Mouse (Mus musculus): ENCODE data around the gene Ptprm.

Ptprm gene

GRCm38 (mm10) chr17:66708748-66709147 lies 645.5 kb downstream of the Ptprm start:
- no peak for DNase-seq

- no peak for DNase-seq
Measured at GRCm38 (mm10) chr17:66707684-66708083, 646.6 kb downstream of the Ptprm start.

- no peak for DNase-seq
Measured at GRCm38 (mm10) chr17:66701358-66702184, 652.7 kb downstream of the Ptprm start.

GRCm38 (mm10) chr17:66699896-66700295 lies 654.4 kb downstream of the Ptprm start:
- no peak for DNase-seq

GRCm38 (mm10) chr17:66697650-66698049 lies 656.6 kb downstream of the Ptprm start:
- DNase-seq, result no peak

GRCm38 (mm10) chr17:66696531-66697172 lies 657.6 kb downstream of the Ptprm start:
- no peak for DNase-seq

GRCm38 (mm10) chr17:66694326-66694725 lies 659.9 kb downstream of the Ptprm start:
- DNase-seq, result no peak

- DNase-seq, result no peak
Measured at GRCm38 (mm10) chr17:66693676-66694304, 660.5 kb downstream of the Ptprm start.

GRCm38 (mm10) chr17:66692941-66693675 lies 661.1 kb downstream of the Ptprm start:
- DNase-seq, result no peak

- no peak for DNase-seq
Measured at GRCm38 (mm10) chr17:66688179-66688578, 666.1 kb downstream of the Ptprm start.

GRCm38 (mm10) chr17:66687543-66687942 lies 666.7 kb downstream of the Ptprm start:
- no peak for DNase-seq

- DNase-seq, result no peak
Measured at GRCm38 (mm10) chr17:66686701-66687489, 667.4 kb downstream of the Ptprm start.

GRCm38 (mm10) chr17:66683411-66683810 lies 670.8 kb downstream of the Ptprm start:
- DNase-seq, result no peak

- peak; percentile 52 for DNase-seq
Measured at GRCm38 (mm10) chr17:66680662-66681061, 673.6 kb downstream of the Ptprm start.

GRCm38 (mm10) chr17:66674667-66675066 lies 679.6 kb downstream of the Ptprm start:
- DNase-seq, result no peak

GRCm38 (mm10) chr17:66671715-66672230 lies 682.5 kb downstream of the Ptprm start:
- no peak for DNase-seq

GRCm38 (mm10) chr17:66671287-66671686 lies 683.0 kb downstream of the Ptprm start:
- DNase-seq, result no peak

- DNase-seq, result no peak
Measured at GRCm38 (mm10) chr17:66665791-66666190, 688.5 kb downstream of the Ptprm start.

- DNase-seq, result no peak
Measured at GRCm38 (mm10) chr17:66665201-66665756, 689.0 kb downstream of the Ptprm start.

- DNase-seq, result no peak
Measured at GRCm38 (mm10) chr17:66664796-66665195, 689.5 kb downstream of the Ptprm start.

GRCm38 (mm10) chr17:66659242-66659641 lies 695.0 kb downstream of the Ptprm start:
- no peak for DNase-seq

Data from liver (tissue).